Mouse (Mus musculus): ENCODE data around the gene Chd5.

DNA sequence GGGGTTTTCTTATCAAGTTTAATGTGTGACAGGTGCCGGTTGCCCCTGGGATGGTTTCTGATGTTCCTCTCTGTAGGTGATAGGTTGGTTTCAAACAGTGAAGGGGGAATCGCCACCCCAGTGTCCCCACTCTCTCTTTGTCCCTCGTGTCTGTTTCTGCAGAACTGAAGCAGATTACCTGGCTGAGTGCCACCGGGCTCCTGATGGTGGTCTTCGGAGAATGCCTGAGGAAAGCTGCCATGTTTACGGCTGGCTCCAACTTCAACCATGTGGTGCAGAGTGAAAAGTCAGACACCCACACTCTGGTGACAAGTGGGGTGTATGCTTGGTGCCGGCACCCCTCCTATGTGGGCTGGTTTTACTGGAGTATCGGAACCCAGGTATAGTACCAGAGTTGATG, 38.1 kb upstream of the Chd5 start:
- TF ChIP-seq POLR2A (IDR thresholded peaks at IDR 0.05; ENCODE audit: borderline replicate concordance, control insufficient read depth, low read depth, low read length) (no peak), CTCF (IDR thresholded peaks at IDR 0.05; ENCODE audit: control insufficient read depth, insufficient read depth, low read length) (no peak)

Data from bone marrow, adult 2 months (tissue).